Mouse (Mus musculus) kidney, postnatal 4 days (tissue): ENCODE measurements around the gene Uqcr10.

Source experiments
- DNase-seq, 2 experiments: peaks; one replicate each; pipeline ENCODE4 v3.0.0; 2021; ENCODE audit warnings: mixed read lengths in 2 of 2

Uqcr10 gene

GRCm38 (mm10) chr11:4674593-4674992, 29.5 kb downstream of the Uqcr10 start:
- no peak for DNase-seq

GRCm38 (mm10) chr11:4671736-4672135, 32.4 kb downstream of the Uqcr10 start:
- no peak for DNase-seq

- DNase-seq = no peak
Measured at GRCm38 (mm10) chr11:4662496-4662878, 41.7 kb downstream of the Uqcr10 start.

- DNase-seq = no peak
Measured at GRCm38 (mm10) chr11:4661871-4662495, 42.2 kb downstream of the Uqcr10 start.

- no peak for DNase-seq
Measured at GRCm38 (mm10) chr11:4661324-4661723, 42.8 kb downstream of the Uqcr10 start.

GRCm38 (mm10) chr11:4660309-4661025, 43.7 kb downstream of the Uqcr10 start:
- DNase-seq = no peak

GRCm38 (mm10) chr11:4659818-4660217, 44.3 kb downstream of the Uqcr10 start:
- DNase-seq = no peak
